17 mouse cellular contexts compared by ENCODE assay signal in genomic region chr15:98683177-98683576, GRCm38 (mm10). TPM values are rescaled to one million over a fixed set of nuclear protein-coding genes. Genes with fewer than 3 reads are reported as not detected.
DNase-seq lines count a peak whose midpoint lies in the region; ATAC-seq and TF ChIP-seq lines count a peak whose summit lies in the region.
"Had no signal": no experiment of that assay in that cellular context is flagged by ENCODE, and none has a peak within 500 bp of the region (broad histone marks: within the 10 kb centered on the region; RNA-seq: fewer than 3 reads in every experiment).

No protein-coding gene starts in this region.

- no peak for TF ChIP-seq POLR2A in bone marrow macrophage, adult 2 months (IDR thresholded peaks at IDR 0.05; ENCODE audit: borderline replicate concordance, low read depth, low read length)

- peak; percentile 63 for ATAC-seq in liver, postnatal 0 days
- no peak for ATAC-seq in G1E (ENCODE audit: extremely low read depth, insufficient number of reproducible peaks, low FRiP score, poor library complexity, severe bottlenecking)
- peak; percentile 64 for ATAC-seq in stomach, postnatal 0 days (ENCODE audit: low FRiP score, low TSS enrichment)

- TF ChIP-seq CTCF in liver, postnatal 0 days (IDR thresholded peaks at IDR 0.05; ENCODE audit: low read depth), result no peak
- TF ChIP-seq CTCF in G1E (IDR thresholded peaks at IDR 0.05; ENCODE audit: low read depth, low read length), result no peak
- no peak for TF ChIP-seq CTCF in bone marrow macrophage, adult 2 months (IDR thresholded peaks at IDR 0.05; ENCODE audit: low read depth, low read length)
- TF ChIP-seq CTCF in stomach, postnatal 0 days (IDR thresholded peaks at IDR 0.05; ENCODE audit: low read depth), result no peak

- 0 out of 2 replicates have a peak overlapping the region, but pooled peaks have one; percentile 66 for H3K27ac ChIP-seq in liver, postnatal 0 days (ENCODE audit: low read depth)
- peak overlapping the region; percentile 49 for H3K27ac ChIP-seq in bone marrow macrophage, adult 2 months (ENCODE audit: insufficient read depth, low read depth, low read length)
- no peak overlapping the region for H3K27ac ChIP-seq in stomach, postnatal 0 days (replicated peaks)
- H3K27ac ChIP-seq: hindbrain, embryonic 14.5 days; midbrain, embryonic 10.5 days had no signal

- no peak for DNase-seq in liver, postnatal 0 days
- DNase-seq in liver (no peak), G1E (ENCODE audit: low spot score) (peak; percentile 48)
- peak; percentile 31 for DNase-seq in stomach, postnatal 0 days (ENCODE audit: low spot score)
- DNase-seq in urinary bladder, postnatal 10 days (ENCODE audit: low spot score), result no peak
- no peak for DNase-seq in layer of hippocampus, adult 8-10 months (ENCODE audit: low spot score in 2 of 2)
- DNase-seq: adrenal gland, postnatal 14 days; cerebellum, postnatal 14 days; kidney, adult 2 months; kidney, postnatal 4 days; layer of hippocampus, postnatal 36 days; left cerebral cortex, postnatal 4 days; retina, postnatal 1 day had no signal

- H3K4me1 ChIP-seq in liver, postnatal 0 days (ENCODE audit: insufficient read depth), result no peaks in the 10 kb centered on the region
- H3K4me1 ChIP-seq in G1E (ENCODE audit: insufficient read depth, low read depth, low read length), result peaks cover 74% of the 10 kb centered on the region
- peaks cover 27% of the 10 kb centered on the region for H3K4me1 ChIP-seq in bone marrow macrophage, adult 2 months (ENCODE audit: control insufficient read depth, insufficient read depth, low read length)
- no peaks in the 10 kb centered on the region for H3K4me1 ChIP-seq in stomach, postnatal 0 days (replicated peaks; ENCODE audit: control insufficient read depth, insufficient read depth)

- no peak for TF ChIP-seq EP300 in liver, postnatal 0 days (IDR thresholded peaks at IDR 0.05; ENCODE audit: low read depth)
- no peak for TF ChIP-seq EP300 in stomach, postnatal 0 days (optimal IDR thresholded peaks at IDR 0.05)

- H3K36me3 ChIP-seq in liver, postnatal 0 days (replicated peaks; ENCODE audit: insufficient read depth, low read length), result no peaks in the 10 kb centered on the region
- H3K36me3 ChIP-seq in G1E (replicated peaks), result no peaks in the 10 kb centered on the region
- no peaks in the 10 kb centered on the region for H3K36me3 ChIP-seq in stomach, postnatal 0 days (ENCODE audit: control insufficient read depth, insufficient read depth, low read length)
- H3K36me3 ChIP-seq: midbrain, embryonic 10.5 days had no signal

- 0 out of 2 replicates have a peak, but pooled peaks cover under 1% of the 10 kb centered on the region for H3K27me3 ChIP-seq in liver, postnatal 0 days (ENCODE audit: insufficient read depth, low read length)
- H3K27me3 ChIP-seq in G1E (ENCODE audit: insufficient read depth, low read length), result peaks cover 4% of the 10 kb centered on the region
- H3K27me3 ChIP-seq in stomach, postnatal 0 days (ENCODE audit: control insufficient read depth, insufficient read depth, low read length), result no peaks in the 10 kb centered on the region

- no peak overlapping the region for H3K9ac ChIP-seq in liver, postnatal 0 days (replicated peaks)
- H3K9ac ChIP-seq in stomach, postnatal 0 days (ENCODE audit: low read length), result no peak overlapping the region
- H3K9ac ChIP-seq: hindbrain, embryonic 14.5 days had no signal

- no peak overlapping the region for H3K4me3 ChIP-seq in liver, postnatal 0 days (ENCODE audit: low read depth, low read length)
- H3K4me3 ChIP-seq in G1E (ENCODE audit: low read depth, low read length), result peak overlapping the region; percentile 51; the same call in 1 of the 2 replicates
- H3K4me3 ChIP-seq in bone marrow macrophage, adult 2 months (ENCODE audit: insufficient read depth, low read length), result no peak overlapping the region
- no peak overlapping the region for H3K4me3 ChIP-seq in stomach, postnatal 0 days (ENCODE audit: low read depth, low read length)
- H3K4me3 ChIP-seq: midbrain, embryonic 10.5 days had no signal

- no peaks in the 10 kb centered on the region for H3K9me3 ChIP-seq in liver, postnatal 0 days (ENCODE audit: low read length)
- peaks cover 2% of the 10 kb centered on the region for H3K9me3 ChIP-seq in G1E (replicated peaks)
- no peaks in the 10 kb centered on the region for H3K9me3 ChIP-seq in stomach, postnatal 0 days (ENCODE audit: control insufficient read depth, low read length)
- H3K9me3 ChIP-seq: midbrain, embryonic 10.5 days had no signal

- WGBS in liver, postnatal 0 days (ENCODE audit: insufficient replicate concordance), result 43% methylated on average over 10 of the region's 10 CpGs
- WGBS in stomach, postnatal 0 days, result 50% methylated on average over 10 of the region's 10 CpGs

- H3K4me2 ChIP-seq in liver, postnatal 0 days (ENCODE audit: low read depth, low read length), result no peak overlapping the region
- no peak overlapping the region for H3K4me2 ChIP-seq in stomach, postnatal 0 days (replicated peaks; ENCODE audit: low read depth)
- H3K4me2 ChIP-seq: hindbrain, embryonic 14.5 days had no signal

RNA-seq across cellular contexts. Expression of gene Rnd1, which starts 5.9 kb away (rescaled TPM):
- 0.94 and 1.2 TPM in 2 replicates for polyA plus RNA-seq in liver, postnatal 0 days (2015; fragmentation: Nextera tagmentation; extraction: Ambion mirVana)
- total RNA-seq in G1E (2014; fragmentation: Nextera tagmentation) (3.2 and 3.3 TPM in 2 replicates), G1E (2017) (1.2 and 1.5 TPM in 2 replicates)
- polyA plus RNA-seq in G1E (2012), result 1.0 and 1.1 TPM in 2 replicates
- polyA plus RNA-seq in bone marrow macrophage, adult 2 months (2012; ENCODE audit: insufficient read depth, insufficient read length, missing spikeins), result 1.1 TPM in 2 replicates
- polyA plus RNA-seq in stomach, postnatal 0 days (2015; fragmentation: Nextera tagmentation; extraction: Ambion mirVana), result 0.35 and 0.46 TPM in 2 replicates
- total RNA-seq in layer of hippocampus, adult 8-10 months (2022), result 1 to 10 TPM; 6.3 to 8.7 (median 7.3) TPM

RNA-seq across cellular contexts. Expression of gene Ddx23, which starts 20.5 kb away (rescaled TPM):
- polyA plus RNA-seq in liver, postnatal 0 days (2015; fragmentation: Nextera tagmentation; extraction: Ambion mirVana), result 4.7 and 9.2 TPM in 2 replicates
- total RNA-seq in G1E (2014; fragmentation: Nextera tagmentation), result 61.4 and 66.6 TPM in 2 replicates
- 101 and 154 TPM in 2 replicates for total RNA-seq in G1E (2017)
- polyA plus RNA-seq in G1E (2012), result 100 and 112 TPM in 2 replicates
- 83.1 and 84.9 TPM in 2 replicates for polyA plus RNA-seq in bone marrow macrophage, adult 2 months (2012; ENCODE audit: insufficient read depth, insufficient read length, missing spikeins)
- polyA plus RNA-seq in stomach, postnatal 0 days (2015; fragmentation: Nextera tagmentation; extraction: Ambion mirVana), result 8.2 and 10.3 TPM in 2 replicates
- 10 to 100 TPM; 76.3 to 89.4 (median 85.9) TPM for total RNA-seq in layer of hippocampus, adult 8-10 months (2022)

RNA-seq across cellular contexts. Expression of gene Ccdc65, which starts 24.8 kb away (rescaled TPM):
- polyA plus RNA-seq in liver, postnatal 0 days (2015; fragmentation: Nextera tagmentation; extraction: Ambion mirVana), result not detected in 2 replicates
- 1.0 TPM in 1 of 2 replicates, not detected in the other for total RNA-seq in G1E (2014; fragmentation: Nextera tagmentation)
- 0.06 and 0.60 TPM in 2 replicates for total RNA-seq in G1E (2017)
- polyA plus RNA-seq in G1E (2012), result not detected in 2 replicates
- not detected in 2 replicates for polyA plus RNA-seq in bone marrow macrophage, adult 2 months (2012; ENCODE audit: insufficient read depth, insufficient read length, missing spikeins)
- polyA plus RNA-seq in stomach, postnatal 0 days (2015; fragmentation: Nextera tagmentation; extraction: Ambion mirVana), result 0.70 and 0.76 TPM in 2 replicates
- total RNA-seq in layer of hippocampus, adult 8-10 months (2022), result 10 to 100 TPM in 1 of 4 experiments, 1 to 10 TPM in 3; 7.4 to 10.4 (median 8.4) TPM
- total RNA-seq: neutrophil, adult 5-6 weeks had no signal

RNA-seq across cellular contexts. Expression of gene Fkbp11, which starts 44.8 kb away (rescaled TPM):
- polyA plus RNA-seq in liver, postnatal 0 days (2015; fragmentation: Nextera tagmentation; extraction: Ambion mirVana), result 58.5 and 62.4 TPM in 2 replicates
- total RNA-seq in G1E (2014; fragmentation: Nextera tagmentation) (11.5 and 14.1 TPM in 2 replicates), G1E (2017) (6.2 and 6.7 TPM in 2 replicates)
- polyA plus RNA-seq in G1E (2012), result 20.2 and 23.8 TPM in 2 replicates
- 0.93 TPM in 1 of 2 replicates, not detected in the other for polyA plus RNA-seq in bone marrow macrophage, adult 2 months (2012; ENCODE audit: insufficient read depth, insufficient read length, missing spikeins)
- 117 and 127 TPM in 2 replicates for polyA plus RNA-seq in stomach, postnatal 0 days (2015; fragmentation: Nextera tagmentation; extraction: Ambion mirVana)
- total RNA-seq in layer of hippocampus, adult 8-10 months (2022), result 1 to 10 TPM; 1.2 to 2.3 (median 1.5) TPM

RNA-seq across cellular contexts. Expression of gene Cacnb3, which starts 52.5 kb away (rescaled TPM):
- polyA plus RNA-seq in liver, postnatal 0 days (2015; fragmentation: Nextera tagmentation; extraction: Ambion mirVana), result 0.38 and 0.58 TPM in 2 replicates
- total RNA-seq in G1E (2014; fragmentation: Nextera tagmentation), result 0.29 TPM in 1 of 2 replicates, not detected in the other
- total RNA-seq in G1E (2017), result 0.12 and 0.22 TPM in 2 replicates
- 0.14 and 0.22 TPM in 2 replicates for polyA plus RNA-seq in G1E (2012)
- 0.88 and 1.3 TPM in 2 replicates for polyA plus RNA-seq in bone marrow macrophage, adult 2 months (2012; ENCODE audit: insufficient read depth, insufficient read length, missing spikeins)
- polyA plus RNA-seq in stomach, postnatal 0 days (2015; fragmentation: Nextera tagmentation; extraction: Ambion mirVana), result 15.1 and 17.6 TPM in 2 replicates
- total RNA-seq in layer of hippocampus, adult 8-10 months (2022), result 100 to 1,000 TPM; 163 to 193 (median 176) TPM
- total RNA-seq: neutrophil, adult 5-6 weeks had no signal

Comparison
In these comparisons a context has a peak if more than half of its experiments do, and no peak if none do; other contexts are left out.
1. DNase-seq: peak in G1E (single experiment) and stomach, postnatal 0 days (single experiment); none in liver, postnatal 0 days (single experiment), liver (single experiment), urinary bladder, postnatal 10 days (single experiment) and layer of hippocampus, adult 8-10 months (0 of 2).